Mouse (Mus musculus) gastrocnemius, adult 8-10 months (tissue): ENCODE results near the gene Gnai2. TPM values are rescaled to one million over a fixed set of nuclear protein-coding genes. Genes with fewer than 3 reads are reported as not detected.
"Not testable (repeated sequence)": the region's sequence is repeated elsewhere in the genome, so short reads cannot be mapped to it uniquely, and the experiment has no call there.

Experiments used
- DNase-seq, 2 experiments: peaks; one replicate each; pipeline ENCODE4 v3.0.0; 2022; ENCODE audit warnings: low spot score in 2 of 2
- total RNA-seq, 4 experiments: library from RNA; stranded (reverse); gene quantifications; 2 replicates each; pipeline ENCODE4 v1.2.4; 2022

The Gnai2 gene
- total RNA-seq, 4 experiments from 2014 or later, result 62.4 to 78.5 (median 71.2) TPM

DNA sequence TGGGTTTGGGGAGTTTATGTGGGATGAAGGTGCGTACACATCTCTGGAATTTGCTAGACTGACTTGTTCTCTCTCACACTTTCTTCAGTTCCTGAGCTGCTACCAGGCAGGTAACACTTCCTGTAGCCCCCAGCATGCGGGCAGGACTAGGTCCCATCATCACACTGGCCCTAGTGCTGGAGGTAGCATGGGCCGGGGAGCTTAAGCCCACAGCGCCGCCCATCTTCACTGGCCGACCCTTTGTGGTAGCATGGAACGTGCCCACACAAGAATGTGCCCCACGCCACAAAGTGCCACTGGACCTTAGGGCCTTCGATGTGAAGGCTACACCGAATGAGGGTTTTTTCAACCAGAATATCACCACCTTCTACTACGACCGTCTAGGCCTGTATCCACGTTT lies 65.2 kb downstream of the Gnai2 start:
- no peak for DNase-seq

- DNase-seq, result no peak
Measured at GRCm38 (mm10) chr9:107569270-107569669, 65.9 kb downstream of the Gnai2 start.

GRCm38 (mm10) chr9:107568331-107569261 lies 66.6 kb downstream of the Gnai2 start:
- peak; percentile 78 to 86 for DNase-seq

GRCm38 (mm10) chr9:107567702-107568319 lies 67.4 kb downstream of the Gnai2 start, which contains the start of gene Hyal2:
Hyal2 (plus strand) TSS chr9:107567945.
- no peak for DNase-seq

DNA sequence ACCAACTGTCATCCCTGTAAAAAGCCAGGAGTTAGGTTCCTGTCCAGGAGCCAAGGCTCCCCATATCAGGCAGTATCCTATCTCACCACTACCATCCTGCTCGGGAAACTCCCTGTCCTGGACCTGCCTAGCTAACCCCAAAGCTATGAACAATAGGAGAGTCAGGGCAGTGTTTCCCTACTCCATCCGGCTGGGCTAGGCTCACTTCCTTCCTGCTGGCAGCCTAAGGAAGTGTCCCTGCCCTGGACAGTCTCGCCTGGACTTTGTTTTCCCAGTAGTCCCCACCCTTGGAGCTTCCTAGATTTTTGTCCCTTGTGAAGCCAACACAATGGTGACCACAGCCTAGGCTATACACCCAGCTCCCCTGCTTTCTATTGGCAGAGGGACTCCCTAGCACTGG lies 68.3 kb downstream of the Gnai2 start:
- no peak for DNase-seq

DNA sequence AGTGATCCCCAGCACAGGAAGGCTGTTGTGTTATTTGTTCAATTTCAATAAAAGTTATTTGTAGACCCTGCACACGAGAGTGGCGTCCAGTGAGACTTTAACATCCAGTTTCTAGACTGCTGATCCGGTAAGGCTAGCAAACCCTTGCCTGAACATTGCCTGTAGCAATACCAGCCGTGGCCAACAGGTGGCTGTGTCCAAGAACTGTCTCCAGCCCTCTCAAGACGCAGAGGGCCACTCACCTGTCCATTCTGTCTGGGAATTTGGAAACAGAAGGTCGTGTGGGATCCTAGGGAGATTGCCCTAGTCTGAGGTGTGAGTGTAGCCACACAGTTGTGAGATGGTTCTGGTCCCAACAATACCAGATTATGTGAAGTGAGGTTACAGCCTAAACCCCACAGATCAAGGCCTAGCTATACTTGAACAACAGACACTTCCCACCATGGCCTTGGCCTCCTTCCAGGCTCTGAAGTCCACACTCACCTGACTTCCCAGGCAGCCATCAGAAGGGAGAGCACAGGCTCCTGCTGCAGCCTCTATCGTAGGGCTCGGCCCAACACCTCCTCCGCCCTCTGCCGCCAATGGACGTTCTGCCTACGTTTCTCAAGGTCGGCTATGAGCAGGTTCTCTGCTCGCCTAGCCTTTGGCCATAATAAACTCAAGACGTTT lies 69.0 kb downstream of the Gnai2 start:
- peak; percentile 68 to 70 for DNase-seq

DNA sequence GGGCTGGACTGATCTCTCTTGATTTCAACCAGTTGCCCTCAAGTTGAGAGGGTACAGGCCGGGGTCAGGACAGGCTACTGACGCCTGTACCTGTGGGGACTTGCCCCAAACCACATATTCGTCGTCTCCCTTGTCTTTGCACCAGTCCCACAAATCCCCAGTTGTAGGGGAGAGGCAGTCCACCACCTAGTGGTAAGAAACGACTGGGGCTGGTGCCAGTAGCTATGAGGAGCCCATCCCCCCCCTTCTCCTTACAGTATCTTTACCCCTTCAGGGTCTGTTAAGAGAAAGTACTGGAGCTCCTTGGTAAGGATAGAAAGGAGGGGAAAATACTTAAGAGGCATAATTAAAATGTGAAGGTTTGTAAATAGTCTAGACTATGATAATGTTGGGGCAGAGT lies 69.6 kb downstream of the Gnai2 start:
- not testable (repeated sequence) for DNase-seq

Other genes starting within 250 kb of the Gnai2 start
- gene Cacna2d2, start 235.8 kb downstream of the Gnai2 start, total RNA-seq, result under 1 TPM; 0.15 to 0.65 (median 0.41) TPM
- 10 to 100 TPM; 15.4 to 19.0 (median 16.6) TPM for gene Tmem115, start 101.4 kb downstream of the Gnai2 start, total RNA-seq
- 1 to 10 TPM; 3.5 to 4.9 (median 4.2) TPM for gene Cyb561d2, start 93.2 kb downstream of the Gnai2 start, total RNA-seq
- gene Nprl2, start 93.1 kb downstream of the Gnai2 start, total RNA-seq, result 10 to 100 TPM; 10.4 to 13.4 (median 11.0) TPM
- under 1 TPM in 1 of 4 experiments, not detected in 3; 0.22 TPM for gene Zmynd10, start 88.1 kb downstream of the Gnai2 start, total RNA-seq
- 10 to 100 TPM in 3 of 4 experiments, 1 to 10 TPM in 1; 9.3 to 14.4 (median 11.9) TPM for gene Rassf1, start 83.8 kb downstream of the Gnai2 start, total RNA-seq
- gene Tusc2, start 72.1 kb downstream of the Gnai2 start, total RNA-seq, result 10 to 100 TPM; 44.6 to 54.5 (median 46.9) TPM
- gene Hyal2, start 67.4 kb downstream of the Gnai2 start, total RNA-seq, result 10 to 100 TPM; 12.7 to 18.6 (median 16.7) TPM
- 1 to 10 TPM; 1.4 to 2.7 (median 1.9) TPM for gene Hyal1, start 58.4 kb downstream of the Gnai2 start, total RNA-seq
- 10 to 100 TPM; 12.1 to 16.8 (median 15.5) TPM for gene Naa80, start 56.5 kb downstream of the Gnai2 start, total RNA-seq
- under 1 TPM in 2 of 4 experiments, not detected in 2; 0.24 to 0.56 TPM for gene Hyal3, start 54.5 kb downstream of the Gnai2 start, total RNA-seq
- 10 to 100 TPM; 51.3 to 56.2 (median 54.0) TPM for gene Ifrd2, start 47.7 kb downstream of the Gnai2 start, total RNA-seq
- gene Sema3b, start 26.1 kb downstream of the Gnai2 start, total RNA-seq, result 10 to 100 TPM in 2 of 4 experiments, 1 to 10 TPM in 2; 8.7 to 12.4 (median 10.1) TPM
- gene Slc38a3, start 34.2 kb upstream of the Gnai2 start, total RNA-seq, result 10 to 100 TPM; 37.4 to 49.3 (median 45.9) TPM
- not detected for gene Gnat1, start 44.3 kb upstream of the Gnai2 start, total RNA-seq
- 1 to 10 TPM; 3.3 to 4.6 (median 4.3) TPM for gene Sema3f, start 75.1 kb upstream of the Gnai2 start, total RNA-seq
- gene Rbm5, start 135.6 kb upstream of the Gnai2 start, total RNA-seq, result 10 to 100 TPM; 21.0 to 34.8 (median 26.8) TPM
- gene Rbm6, start 237.9 kb upstream of the Gnai2 start, total RNA-seq, result 10 to 100 TPM; 17.3 to 20.0 (median 18.0) TPM